Mouse (Mus musculus) embryonic fibroblast, embryonic 13.5 days (primary cell): ENCODE results near the gene Tmed11.

Experiments used
- CTCF ChIP-seq: IDR thresholded peaks from 2 replicates; pipeline ENCODE4 v1.5.1; 2011; ENCODE audit warnings: mild to moderate bottlenecking, control low read depth, low read length, moderate library complexity, borderline replicate concordance; ENCODE audit not compliant: insufficient read depth
- POLR2A ChIP-seq: IDR thresholded peaks from 2 replicates; pipeline ENCODE4 v1.6.1; 2011; ENCODE audit warnings: low read depth, mild to moderate bottlenecking, control low read depth, low read length, moderate library complexity

DNA sequence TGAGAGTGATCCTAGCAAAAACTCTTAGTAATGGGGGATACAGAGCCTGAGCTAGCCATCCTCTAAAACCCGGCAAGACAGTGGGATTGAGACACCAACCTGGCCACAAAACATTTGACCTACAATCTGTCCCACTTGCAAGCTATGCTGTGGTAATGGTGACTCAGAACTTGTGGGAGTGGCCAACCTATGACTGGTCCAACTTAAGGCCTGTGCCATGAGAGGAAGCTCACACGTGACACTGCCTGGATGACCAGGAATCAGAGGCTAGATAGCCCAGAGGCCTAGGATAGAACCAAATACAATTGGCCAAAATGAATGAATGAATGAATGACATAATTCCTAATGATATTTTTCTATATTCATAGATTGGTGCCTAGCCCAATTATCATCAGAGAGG, 53.3 kb downstream of the Tmed11 start:
- TF ChIP-seq POLR2A (no peak), CTCF (no peak)
